Mouse (Mus musculus): ENCODE data around the gene Mknk2.

The Mknk2 gene

GRCm38 (mm10) chr10:80677942-80678436, at the start of gene Mknk2:
Mknk2 (minus strand) TSS chr10:80678112.
- DNase-seq (ENCODE audit: low spot score in 2 of 2) = peak; percentile 95 to 96

DNA sequence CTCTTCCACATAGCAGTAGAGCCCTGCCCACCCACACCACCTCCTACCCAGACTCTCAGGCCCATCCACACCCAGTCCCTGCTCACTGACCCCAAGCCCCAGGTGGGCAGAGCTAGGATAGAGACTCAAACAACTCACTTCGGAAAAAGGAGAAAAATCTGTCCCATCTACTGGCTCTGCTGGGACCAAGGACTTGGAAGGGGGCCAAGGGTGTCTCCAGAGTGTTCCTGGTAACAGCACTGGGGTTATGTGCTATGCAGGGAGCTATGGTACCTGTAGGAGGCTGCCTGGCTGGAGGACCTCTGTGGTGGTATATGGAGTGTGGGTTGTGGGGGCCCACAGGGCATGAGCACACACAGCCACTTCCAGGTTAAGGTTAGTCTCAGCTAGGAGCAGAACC, 39.4 kb upstream of the Mknk2 start:
- no peak for DNase-seq (ENCODE audit: low spot score in 2 of 2)

DNA sequence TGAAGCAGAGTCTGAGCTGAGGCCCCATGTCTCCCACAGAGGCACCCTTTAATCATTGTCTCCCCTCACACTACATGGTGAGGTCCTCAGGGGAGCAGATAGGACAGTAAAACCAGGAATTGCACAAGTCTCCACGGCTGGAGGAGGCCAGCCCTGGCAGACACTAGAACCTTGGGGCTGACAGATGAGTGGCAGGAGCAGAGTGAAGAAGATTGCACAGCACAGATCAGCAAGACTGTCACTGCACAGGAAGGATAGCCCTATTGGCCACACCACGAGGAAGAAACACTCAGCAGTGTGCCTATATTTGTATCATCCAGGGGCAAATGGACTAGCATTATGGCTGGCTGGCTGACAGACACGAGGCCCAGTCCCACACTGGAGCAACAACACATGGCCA, 32.9 kb upstream of the Mknk2 start:
- no peak for DNase-seq (ENCODE audit: low spot score in 2 of 2)

GRCm38 (mm10) chr10:80705479-80705878, 27.6 kb upstream of the Mknk2 start:
- DNase-seq (ENCODE audit: low spot score in 2 of 2) = no peak

DNA sequence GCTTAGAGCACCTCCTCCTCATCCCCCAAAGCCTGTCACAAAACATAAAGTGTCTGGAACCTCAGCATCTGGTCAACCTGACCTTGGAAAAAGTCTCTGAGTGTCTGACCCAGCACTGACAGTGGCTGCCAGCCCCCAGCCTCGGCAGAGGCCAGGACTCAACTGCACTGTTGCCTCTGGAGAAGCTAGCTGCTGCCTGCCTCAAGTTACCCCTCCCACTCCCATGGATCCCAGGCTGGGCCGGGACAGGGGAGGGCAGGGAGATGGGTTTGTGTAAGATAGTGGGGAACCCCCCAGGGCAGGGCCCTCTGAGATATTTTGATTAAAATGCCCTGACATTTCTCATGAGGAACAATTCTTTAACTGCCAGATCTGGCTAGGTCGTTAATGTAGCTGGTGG, 27.1 kb upstream of the Mknk2 start:
- DNase-seq (ENCODE audit: low spot score in 2 of 2) = no peak

DNA sequence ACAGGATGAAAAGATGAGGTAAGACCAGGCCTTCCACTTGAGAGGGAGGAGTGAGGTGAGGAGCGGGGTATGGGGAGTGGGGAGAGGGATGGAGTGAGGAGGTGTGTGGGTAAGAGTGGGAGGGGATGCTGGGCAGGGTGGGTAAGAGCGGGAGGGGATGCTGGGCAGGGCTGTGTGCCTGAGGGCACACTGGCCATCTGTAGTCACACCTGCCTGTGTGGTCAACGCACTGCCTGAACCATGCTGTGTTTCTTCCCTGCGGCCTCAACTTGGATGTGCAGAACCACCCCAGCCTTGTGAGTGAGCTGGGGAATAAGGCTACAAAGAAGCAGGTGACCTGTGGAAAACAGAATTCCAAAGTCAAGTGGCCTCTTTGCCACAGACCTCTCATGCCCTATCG, 26.5 kb upstream of the Mknk2 start:
- no peak for DNase-seq (ENCODE audit: low spot score in 2 of 2)

GRCm38 (mm10) chr10:80703643-80704042, 25.7 kb upstream of the Mknk2 start:
- DNase-seq (ENCODE audit: low spot score in 2 of 2) = no peak

DNA sequence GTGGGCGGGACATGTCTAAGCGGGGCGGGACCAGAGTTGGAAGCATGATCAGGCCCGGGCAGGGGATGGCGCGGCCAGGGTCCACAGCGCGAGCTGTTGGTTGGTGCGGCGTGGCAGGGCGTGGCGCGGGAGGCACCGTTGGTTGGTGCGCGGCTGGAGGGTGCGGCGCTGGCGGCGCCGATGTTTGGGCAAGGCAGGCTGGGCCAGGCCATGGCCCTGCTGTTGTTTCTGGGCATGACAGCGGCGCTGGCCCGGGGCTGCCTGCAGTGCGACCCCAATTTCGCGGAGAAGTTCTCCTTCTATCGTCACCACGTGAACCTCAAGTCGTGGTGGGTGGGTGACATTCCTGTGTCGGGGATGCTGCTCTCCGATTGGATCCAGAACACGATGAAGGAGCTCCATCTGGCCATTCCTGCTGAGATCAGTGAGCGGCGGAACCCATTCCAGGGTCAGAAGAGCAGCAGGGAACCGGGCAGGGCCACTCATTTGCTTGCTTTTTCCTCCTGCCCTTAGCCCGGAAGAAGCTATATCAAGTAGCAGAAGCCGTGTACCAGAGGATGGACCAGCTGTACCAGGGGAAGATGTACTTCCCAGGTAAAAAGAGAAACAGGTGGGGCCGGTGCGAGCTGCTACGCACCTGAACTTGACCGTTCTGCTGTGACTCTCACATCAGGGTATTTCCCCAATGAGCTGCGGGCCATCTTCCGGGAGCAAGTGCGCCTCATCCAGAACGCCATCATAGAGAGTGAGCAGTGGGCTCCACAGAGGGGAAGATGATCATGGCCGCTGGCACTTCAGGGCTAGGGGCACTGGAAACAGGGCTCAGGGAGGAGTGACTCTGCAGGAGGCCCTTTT, 24.9 kb upstream of the Mknk2 start:
- peak; percentile 95 to 96 for DNase-seq (ENCODE audit: low spot score in 2 of 2)

- peak; percentile 100 for DNase-seq (ENCODE audit: low spot score in 2 of 2)
These were observed 24.0 kb upstream of the Mknk2 start, which contains the start of the genes Mob3a and Izumo4 for GRCm38 (mm10) chr10:80701721-80702535. Mob3a (minus strand) TSS chr10:80701977. Izumo4 (plus strand) TSS chr10:80702184.

DNA sequence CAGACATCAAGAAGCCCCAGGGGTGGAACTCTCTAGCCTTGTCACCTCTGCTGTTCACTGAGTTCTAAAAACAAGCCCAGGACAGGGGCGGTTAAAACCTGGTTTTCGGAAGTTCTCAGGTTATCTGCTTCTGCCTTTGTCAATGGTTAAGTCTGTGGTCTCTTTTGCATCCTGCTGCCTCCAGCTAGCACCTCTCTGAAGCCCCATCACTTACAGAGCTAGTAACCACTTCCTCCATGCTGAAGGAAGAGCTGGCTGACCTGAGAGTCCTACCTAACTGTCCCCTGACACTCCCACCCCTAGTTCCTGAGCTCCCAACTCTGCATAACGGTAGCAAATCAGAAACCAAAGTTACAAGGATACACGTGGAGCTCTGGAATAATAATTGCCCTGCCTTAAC, 22.8 kb upstream of the Mknk2 start:
- DNase-seq (ENCODE audit: low spot score in 2 of 2) = peak; percentile 81

DNA sequence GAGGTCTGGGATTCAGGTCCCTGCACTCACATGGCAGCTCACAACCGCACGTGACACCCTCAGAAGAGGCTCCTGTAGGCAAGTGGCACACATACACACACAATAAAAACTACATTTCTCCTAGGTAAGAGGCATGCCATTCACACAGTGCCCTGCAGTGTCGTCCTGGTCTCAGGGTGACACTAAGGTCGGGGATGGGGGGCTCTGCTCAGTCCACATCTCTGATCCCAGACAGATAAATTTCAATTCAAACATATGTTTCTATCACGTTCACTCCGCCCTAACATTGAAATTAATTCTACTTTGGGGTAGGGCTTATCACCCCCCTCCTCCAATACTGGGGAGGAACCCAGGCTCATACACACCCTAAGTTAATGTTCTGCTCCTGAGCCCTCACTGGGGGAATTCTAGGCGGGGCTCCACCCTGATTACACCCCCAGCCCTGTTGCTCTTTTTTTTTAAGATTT, 22.2 kb upstream of the Mknk2 start:
- DNase-seq (ENCODE audit: low spot score in 2 of 2) = no peak

- peak in 1 of 2 experiments; percentile 59 for DNase-seq (ENCODE audit: low spot score in 2 of 2)
These were observed 20.7 kb upstream of the Mknk2 start for GRCm38 (mm10) chr10:80698605-80699004.

- DNase-seq (ENCODE audit: low spot score in 2 of 2) = peak in 1 of 2 experiments; percentile 55
These were observed 19.9 kb upstream of the Mknk2 start for GRCm38 (mm10) chr10:80697812-80698211.

GRCm38 (mm10) chr10:80697393-80697787, 19.5 kb upstream of the Mknk2 start:
- no peak for DNase-seq (ENCODE audit: low spot score in 2 of 2)

DNA sequence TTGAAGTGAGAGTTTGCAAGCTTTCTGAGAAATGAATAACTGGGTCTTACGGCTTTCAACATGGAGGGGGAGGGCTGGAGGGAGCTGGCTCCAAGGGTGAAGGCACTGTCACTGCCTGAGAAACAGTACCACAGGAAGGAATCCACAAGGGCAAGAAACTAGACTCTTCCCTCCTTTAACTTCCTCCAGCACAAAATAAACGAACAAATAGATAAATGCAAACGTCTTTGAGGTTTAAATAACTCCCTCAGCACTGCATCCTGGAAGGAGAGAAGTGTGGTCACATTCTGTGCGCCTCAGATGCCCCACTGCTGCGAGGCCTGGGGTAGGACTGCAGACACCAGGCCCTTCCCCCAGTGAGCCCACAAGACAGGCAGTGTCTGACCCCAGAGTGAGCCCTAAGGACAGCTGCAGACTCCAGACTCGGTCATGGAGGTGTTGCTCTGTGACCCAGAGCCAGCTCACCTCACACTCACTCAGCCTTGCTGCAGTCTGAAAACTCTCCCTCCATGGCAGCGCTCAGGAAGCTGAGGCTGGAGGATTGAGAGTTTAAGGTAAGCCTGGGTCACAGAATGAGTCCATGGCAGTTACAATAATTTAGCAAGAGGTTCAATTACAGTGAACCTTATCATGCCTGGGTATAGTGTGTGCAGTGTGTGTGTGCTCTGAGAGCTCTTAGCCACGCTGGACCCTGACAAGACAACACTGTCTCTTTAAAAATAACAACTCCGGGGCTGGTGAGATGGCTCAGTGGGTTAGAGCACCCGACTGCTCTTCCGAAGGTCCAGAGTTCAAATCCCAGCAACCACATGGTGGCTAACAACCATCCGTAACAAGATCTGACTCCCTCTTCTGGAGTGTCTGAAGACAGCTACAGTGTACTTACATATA, 18.8 kb upstream of the Mknk2 start:
- DNase-seq (ENCODE audit: low spot score in 2 of 2) = no peak

DNA sequence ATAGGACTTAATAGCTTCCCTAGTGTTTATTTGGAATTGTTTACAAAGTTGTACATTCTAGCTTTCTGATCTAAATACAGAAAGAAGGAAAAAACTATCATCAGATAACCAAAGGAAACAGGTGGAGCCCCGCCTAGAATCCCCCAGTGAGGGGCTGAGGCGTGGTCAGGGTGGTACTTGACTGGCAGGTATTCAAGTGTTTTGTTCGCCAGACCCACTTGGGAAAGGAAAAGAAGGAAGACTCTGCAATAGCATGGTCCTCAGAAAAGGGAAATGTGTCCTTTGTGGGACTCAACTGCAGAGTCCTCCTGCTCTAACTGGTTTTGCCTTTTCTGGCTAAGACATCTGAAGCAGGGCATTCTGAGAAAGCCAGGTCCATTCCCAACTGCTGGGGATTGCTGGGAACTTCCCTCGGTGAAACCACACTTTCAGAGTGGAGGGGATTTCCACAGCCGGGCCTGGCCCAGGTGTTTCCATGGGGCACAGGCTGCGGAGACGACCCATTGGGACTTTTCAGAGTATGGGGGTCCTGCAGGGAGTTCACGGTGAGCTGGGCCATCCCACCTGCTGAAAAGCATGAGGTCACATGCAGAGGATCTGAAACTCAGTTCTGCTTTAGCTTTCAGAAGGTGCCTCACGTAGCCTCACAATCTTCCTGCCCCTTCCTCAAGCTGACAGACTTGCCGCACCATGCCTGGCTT, 18.0 kb upstream of the Mknk2 start:
- peak; percentile 74 to 76 for DNase-seq (ENCODE audit: low spot score in 2 of 2)

DNA sequence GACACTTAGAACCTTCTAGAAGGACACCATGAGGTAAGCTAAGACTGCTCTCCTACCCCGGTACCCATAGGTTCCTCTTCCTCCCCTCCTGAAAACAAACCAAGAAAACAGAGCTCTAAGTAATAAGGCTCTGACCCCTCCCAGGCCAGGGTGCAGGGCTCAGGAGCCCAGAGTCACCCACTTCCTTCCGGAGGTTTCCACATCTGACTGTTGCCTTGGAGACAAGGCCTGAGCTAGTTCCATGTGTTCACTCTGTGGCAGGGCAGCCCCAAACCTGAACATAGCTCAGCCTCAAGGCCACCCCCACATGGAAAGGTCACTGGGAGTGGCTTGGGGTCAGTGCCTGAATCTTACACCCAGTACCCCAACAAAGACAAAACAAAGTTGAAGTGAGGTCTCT, 17.3 kb upstream of the Mknk2 start:
- DNase-seq (ENCODE audit: low spot score in 2 of 2) = peak; percentile 96

- no peak for DNase-seq (ENCODE audit: low spot score in 2 of 2)
These were observed 16.4 kb upstream of the Mknk2 start for GRCm38 (mm10) chr10:80694159-80694938.

DNA sequence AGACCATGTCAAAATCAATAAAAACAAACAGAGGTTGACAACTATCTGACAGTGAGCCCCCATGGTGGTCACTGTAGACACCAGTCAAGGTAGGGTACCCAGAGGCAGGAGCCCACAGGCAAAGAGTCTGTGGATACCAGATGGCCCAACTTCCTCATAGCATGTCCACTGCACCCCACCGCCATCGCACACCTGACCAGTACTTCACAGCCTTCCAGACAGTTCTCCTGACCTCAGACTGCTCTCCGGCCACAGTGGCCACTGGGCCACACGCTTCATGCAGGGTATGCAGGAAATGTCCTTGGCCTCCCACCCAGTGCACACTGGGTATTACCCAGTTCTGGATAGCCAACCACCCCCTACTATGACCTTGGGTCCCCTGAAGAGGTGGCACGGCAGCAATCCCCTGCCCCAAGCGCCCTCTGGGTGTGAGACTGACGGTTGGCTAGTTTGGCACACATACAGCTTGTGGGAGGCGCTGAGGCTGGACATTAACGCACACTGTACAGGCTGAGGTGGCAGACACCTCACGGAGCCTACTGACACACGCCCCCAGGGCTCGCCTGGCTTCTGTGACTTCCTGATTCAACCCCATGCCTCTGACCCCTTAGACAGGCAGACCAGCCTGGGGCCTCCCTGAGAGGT, 15.6 kb upstream of the Mknk2 start:
- no peak for DNase-seq (ENCODE audit: low spot score in 2 of 2)
